Mouse (Mus musculus): ENCODE results near the gene Sema3a.

GRCm38 (mm10) chr5:13337665-13338064 lies 212.5 kb downstream of the Sema3a start:
- TF ChIP-seq POLR2A (IDR thresholded peaks at IDR 0.05; ENCODE audit: low read depth, low read length) (no peak), CTCF (IDR thresholded peaks at IDR 0.05; ENCODE audit: extremely low read depth, insufficient read length, insufficient replicate concordance, low read depth, low read length) (no peak)
